Mouse (Mus musculus) forebrain, embryonic 14.5 days (tissue): ENCODE measurements around the gene Sema3g. TPM values are rescaled to one million over a fixed set of nuclear protein-coding genes. Genes with fewer than 3 reads are reported as not detected.

Source experiments
- ATAC-seq: fragments of 200-750 bp; cut with Nextera tagmentation; 2 replicates; pipeline ENCODE4 v1.8.0; 2017; ENCODE audit warnings: mild to moderate bottlenecking, moderate library complexity
- DNase-seq: peaks from one replicate; pipeline ENCODE4 v3.0.0-alpha.2; 2015; ENCODE audit warnings: low spot score
- H3K27ac ChIP-seq: fragments of 300-500 bp; sonication (generic); 2 replicates; pipeline ENCODE4 v1.5.1; 2014; ENCODE audit warnings: low read depth, mild to moderate bottlenecking, control low read depth, low read length, moderate library complexity
- H3K27me3 ChIP-seq: fragments of 300-500 bp; sonication (generic); replicated peaks from 2 replicates; pipeline ENCODE4 v1.6.1; 2014; ENCODE audit warnings: low read length, control low read depth, mixed read lengths; ENCODE audit not compliant: control insufficient read depth, insufficient read depth
- H3K36me3 ChIP-seq: fragments of 300-500 bp; sonication (generic); 2 replicates; pipeline ENCODE4 v1.6.1; 2014; ENCODE audit warnings: low read length, control low read depth; ENCODE audit not compliant: control insufficient read depth, insufficient read depth
- H3K4me1 ChIP-seq: fragments of 300-500 bp; sonication (generic); 2 replicates; pipeline ENCODE4 v1.6.1; 2014; ENCODE audit warnings: antibody characterized with exemption, low read length, control low read depth; ENCODE audit not compliant: control insufficient read depth, insufficient read depth
- H3K4me2 ChIP-seq: fragments of 300-500 bp; sonication (generic); 2 replicates; pipeline ENCODE4 v1.6.1; 2014; ENCODE audit warnings: mild to moderate bottlenecking, control low read depth, low read length
- H3K4me3 ChIP-seq: fragments of 300-500 bp; sonication (generic); 2 replicates; pipeline ENCODE4 v1.5.1; 2014; ENCODE audit warnings: low read depth, low read length, control low read depth
- H3K9ac ChIP-seq: fragments of 300-500 bp; sonication (generic); 2 replicates; pipeline ENCODE4 v1.6.1; 2014; ENCODE audit warnings: mild to moderate bottlenecking, low read length, control low read depth, moderate library complexity
- H3K9me3 ChIP-seq: fragments of 300-500 bp; sonication (generic); replicated peaks from 2 replicates; pipeline ENCODE4 v1.6.1; 2016; ENCODE audit warnings: low read length, control low read depth, mixed read lengths; ENCODE audit not compliant: control insufficient read depth
- WGBS: fragments of 180-500 bp; shearing (Covaris S2); extraction: QIAGEN DNeasy Blood & Tissue Kit; methylation state at CpG from one replicate; pipeline ENCODE4 v1.1.7; 2014; 5-methylcytosine and 5-hydroxymethylcytosine counted together
- polyA plus RNA-seq: library from polyadenylated mRNA; unstranded; fragments of >200 nt; fragmentation: Nextera tagmentation; extraction: Ambion mirVana; gene quantifications from 2 replicates; pipeline ENCODE4 v1.2.1, GENCODE M21; 2014

The Sema3g gene
- polyA plus RNA-seq, 1 experiment from 2014 or later: 0.25 TPM

- Histone ChIP-seq H3K4me3 (peak overlapping the region; percentile 97), H3K9me3 (no peaks in the 10 kb centered on the region), H3K4me1 (peaks cover 8% of the 10 kb centered on the region), H3K4me2 (peak overlapping the region; percentile 92), H3K27me3 (no peaks in the 10 kb centered on the region), H3K36me3 (peaks cover 27% of the 10 kb centered on the region), H3K9ac (peak overlapping the region; percentile 99), H3K27ac (peak overlapping the region; percentile 88)
- ATAC-seq (peak; percentile 36), DNase-seq (no peak)
- 23% methylated on average over 38 of the region's 38 CpGs for WGBS
Measured at GRCm38 (mm10) chr14:31250222-31251083, 32.8 kb downstream of the Sema3g start.

- Histone ChIP-seq H3K4me2 (peak within 1 kb of the TSS; percentile 92), H3K36me3 (peaks cover 34% of the 10 kb centered on the region), H3K4me1 (peaks cover 8% of the 10 kb centered on the region), H3K9ac (peak within 1 kb of the TSS; percentile 99), H3K27ac (peak within 1 kb of the TSS; percentile 88), H3K27me3 (no peaks in the 10 kb centered on the region), H3K4me3 (peak within 1 kb of the TSS; percentile 97), H3K9me3 (no peaks in the 10 kb centered on the region)
- DNase-seq (peak; percentile 96), ATAC-seq (peak; percentile 95)
- under 1% methylated on average over 75 of the region's 75 CpGs for WGBS
Measured at GRCm38 (mm10) chr14:31251084-31251604, 33.5 kb downstream of the Sema3g start, which contains the start of the genes Phf7 and Bap1. TSS of gene Phf7 (minus strand) at chr14:31251317. TSS of gene Bap1 (plus strand) at chr14:31251450.

GRCm38 (mm10) chr14:31251626-31252025, 34.0 kb downstream of the Sema3g start:
- peaks cover 8% of the 10 kb centered on the region for H3K4me1 ChIP-seq
- H3K4me2 ChIP-seq: peak overlapping the region; percentile 92
- peak overlapping the region; percentile 97 for H3K4me3 ChIP-seq
- peaks cover 39% of the 10 kb centered on the region for H3K36me3 ChIP-seq
- 3% methylated on average over 18 of the region's 18 CpGs for WGBS
- no peaks in the 10 kb centered on the region for H3K27me3 ChIP-seq
- no peaks in the 10 kb centered on the region for H3K9me3 ChIP-seq
- ATAC-seq (no peak), DNase-seq (no peak)
- peak overlapping the region; percentile 71 for H3K27ac ChIP-seq
- peak overlapping the region; percentile 99 for H3K9ac ChIP-seq

GRCm38 (mm10) chr14:31252091-31252490, 34.4 kb downstream of the Sema3g start:
- no peaks in the 10 kb centered on the region for H3K27me3 ChIP-seq
- peaks cover 8% of the 10 kb centered on the region for H3K4me1 ChIP-seq
- WGBS: 83% methylated on average over 5 of the region's 5 CpGs
- no peaks in the 10 kb centered on the region for H3K9me3 ChIP-seq
- no peak for ATAC-seq
- DNase-seq: no peak
- peaks cover 43% of the 10 kb centered on the region for H3K36me3 ChIP-seq
- peak overlapping the region; percentile 99 for H3K9ac ChIP-seq
- no peak overlapping the region for H3K27ac ChIP-seq
- H3K4me3 ChIP-seq: peak overlapping the region; percentile 97
- peak overlapping the region; percentile 92 for H3K4me2 ChIP-seq

GRCm38 (mm10) chr14:31258476-31259050, 40.9 kb downstream of the Sema3g start:
- 94% methylated on average over 14 of the region's 14 CpGs for WGBS

GRCm38 (mm10) chr14:31260374-31260773, 42.7 kb downstream of the Sema3g start:
- Histone ChIP-seq H3K27me3 (no peaks in the 10 kb centered on the region), H3K36me3 (peaks cover 72% of the 10 kb centered on the region), H3K9me3 (no peaks in the 10 kb centered on the region), H3K9ac (no peak overlapping the region), H3K4me2 (no peak overlapping the region), H3K4me3 (no peak overlapping the region), H3K27ac (no peak overlapping the region), H3K4me1 (no peaks in the 10 kb centered on the region)
- no peak for ATAC-seq
- 98% methylated on average over 4 of the region's 4 CpGs for WGBS
- DNase-seq: no peak

More at GRCm38 (mm10) chr14:31258476-31259050, 40.9 kb downstream of the Sema3g start:
- Histone ChIP-seq H3K36me3 (peaks cover 90% of the 10 kb centered on the region), H3K9ac (no peak overlapping the region), H3K4me2 (no peak overlapping the region), H3K9me3 (no peaks in the 10 kb centered on the region), H3K27me3 (no peaks in the 10 kb centered on the region), H3K4me3 (no peak overlapping the region), H3K27ac (no peak overlapping the region), H3K4me1 (no peaks in the 10 kb centered on the region)
- DNase-seq (no peak), ATAC-seq (no peak)

GRCm38 (mm10) chr14:31260932-31261331, 43.3 kb downstream of the Sema3g start:
- H3K4me1 ChIP-seq: no peaks in the 10 kb centered on the region
- no peak overlapping the region for H3K4me3 ChIP-seq
- peaks cover 67% of the 10 kb centered on the region for H3K36me3 ChIP-seq
- ATAC-seq (no peak), DNase-seq (no peak)
- no peak overlapping the region for H3K9ac ChIP-seq
- H3K4me2 ChIP-seq: no peak overlapping the region
- no peak overlapping the region for H3K27ac ChIP-seq
- no peaks in the 10 kb centered on the region for H3K27me3 ChIP-seq
- H3K9me3 ChIP-seq: no peaks in the 10 kb centered on the region
- WGBS: 93% methylated on average over 9 of the region's 9 CpGs

GRCm38 (mm10) chr14:31267649-31268048, 50.0 kb downstream of the Sema3g start:
- H3K4me3 ChIP-seq: no peak overlapping the region
- H3K27me3 ChIP-seq: no peaks in the 10 kb centered on the region
- no peak overlapping the region for H3K9ac ChIP-seq
- H3K27ac ChIP-seq: peak overlapping the region; percentile 81; the same call in 1 of the 2 replicates
- DNase-seq (no peak), ATAC-seq (no peak)
- no peaks in the 10 kb centered on the region for H3K9me3 ChIP-seq
- peaks cover 19% of the 10 kb centered on the region for H3K4me1 ChIP-seq
- 90% methylated on average over 11 of the region's 11 CpGs for WGBS
- 0 out of 2 replicates have a peak, but pooled peaks cover 4% of the 10 kb centered on the region for H3K36me3 ChIP-seq
- H3K4me2 ChIP-seq: no peak overlapping the region
